Mouse (Mus musculus) spleen, adult 12 weeks (tissue): ENCODE data around the gene Gm6592.
"Not testable (repeated sequence)": the region's sequence is repeated elsewhere in the genome, so short reads cannot be mapped to it uniquely, and the experiment has no call there.

ENCODE experiments used
- DNase-seq: peaks from one replicate; pipeline ENCODE4 v3.0.0; 2022; ENCODE audit warnings: low spot score

The Gm6592 gene

GRCm38 (mm10) chrX:8843694-8844093 is at the start of gene Gm6592:
Gene Gm6592 (plus strand): TSS chrX:8843994.
- DNase-seq, result no peak

- not testable (repeated sequence) for DNase-seq
These were observed 40.4 kb upstream of the Gm6592 start, which contains the start of gene Ssxb5 for GRCm38 (mm10) chrX:8803391-8803790. Gene Ssxb5 (plus strand): TSS chrX:8803691.

GRCm38 (mm10) chrX:8832043-8832442 is 11.8 kb upstream of the Gm6592 start:
- no peak for DNase-seq

GRCm38 (mm10) chrX:8852486-8852885 is 8.7 kb downstream of the Gm6592 start:
- no peak for DNase-seq

- DNase-seq, result not testable (repeated sequence)
These were observed 20.5 kb downstream of the Gm6592 start for GRCm38 (mm10) chrX:8864331-8864730.

GRCm38 (mm10) chrX:8873953-8874352 is 30.2 kb downstream of the Gm6592 start, which contains the start of gene Gm5751:
Gene Gm5751 (plus strand): TSS chrX:8874253.
- DNase-seq, result not testable (repeated sequence)

GRCm38 (mm10) chrX:8884336-8884735 is 40.5 kb downstream of the Gm6592 start:
- DNase-seq, result no peak

- no peak for DNase-seq
These were observed 48.2 kb downstream of the Gm6592 start for GRCm38 (mm10) chrX:8891975-8892342.

- DNase-seq, result peak; percentile 12
These were observed 48.8 kb downstream of the Gm6592 start, which contains the start of gene B630019K06Rik for GRCm38 (mm10) chrX:8892343-8893155. Gene B630019K06Rik (plus strand): TSS chrX:8892382.

GRCm38 (mm10) chrX:8893182-8893651 is 49.4 kb downstream of the Gm6592 start:
- DNase-seq, result no peak
